Mouse (Mus musculus): Measurements from ENCODE around the gene Ddx50. TPM values are rescaled to one million over a fixed set of nuclear protein-coding genes. Genes with fewer than 3 reads are reported as not detected.
"Not testable (repeated sequence)": the region's sequence is repeated elsewhere in the genome, so short reads cannot be mapped to it uniquely, and the experiment has no call there.

Ddx50 gene
- total RNA-seq, 2 experiments from 2014 or later = 69.5 to 75.6 TPM

GRCm38 (mm10) chr10:62601053-62601791 lies 49.8 kb downstream of the Ddx50 start:
- DNase-seq = no peak

DNA sequence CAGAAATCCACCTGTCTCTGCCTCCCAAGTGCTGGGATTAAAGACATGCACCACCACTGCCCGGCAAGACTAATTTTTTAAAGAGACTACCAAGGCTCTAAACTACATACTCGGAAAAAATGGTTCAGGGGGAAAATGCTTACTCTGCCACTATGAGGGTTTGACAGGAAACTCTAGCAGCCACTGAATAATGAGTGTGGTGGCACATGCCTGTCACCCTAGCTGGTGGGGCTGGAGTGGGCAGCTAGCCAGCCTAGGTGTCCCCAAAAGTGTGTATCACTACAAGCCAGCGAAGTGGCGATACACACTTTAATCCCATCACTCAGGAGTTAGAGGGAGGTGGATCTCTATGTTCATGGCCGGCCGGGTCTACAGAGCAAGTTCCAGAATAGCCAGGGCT lies 51.0 kb downstream of the Ddx50 start:
- no peak for DNase-seq

GRCm38 (mm10) chr10:62599311-62599710 lies 51.7 kb downstream of the Ddx50 start:
- not testable (repeated sequence) for DNase-seq

DNA sequence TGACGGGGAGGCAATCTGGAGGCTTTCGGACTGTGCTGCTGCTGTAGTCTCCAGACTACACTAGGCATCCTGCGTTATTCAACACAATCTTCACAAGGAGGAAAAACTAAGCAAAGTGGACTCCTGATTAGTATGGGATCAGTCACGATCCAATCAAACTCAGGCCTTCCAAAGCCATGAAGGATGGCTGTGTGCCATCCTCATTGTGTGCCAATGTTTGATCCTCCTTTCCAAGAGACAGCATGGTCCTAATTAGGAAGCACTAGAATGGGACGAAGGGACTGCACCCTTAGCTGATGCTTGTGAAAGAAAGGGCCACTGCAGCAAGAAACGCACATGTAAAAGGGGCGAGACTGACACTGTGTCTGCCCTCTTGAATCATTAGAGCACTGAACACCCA lies 58.5 kb downstream of the Ddx50 start:
- no peak for DNase-seq

DNA sequence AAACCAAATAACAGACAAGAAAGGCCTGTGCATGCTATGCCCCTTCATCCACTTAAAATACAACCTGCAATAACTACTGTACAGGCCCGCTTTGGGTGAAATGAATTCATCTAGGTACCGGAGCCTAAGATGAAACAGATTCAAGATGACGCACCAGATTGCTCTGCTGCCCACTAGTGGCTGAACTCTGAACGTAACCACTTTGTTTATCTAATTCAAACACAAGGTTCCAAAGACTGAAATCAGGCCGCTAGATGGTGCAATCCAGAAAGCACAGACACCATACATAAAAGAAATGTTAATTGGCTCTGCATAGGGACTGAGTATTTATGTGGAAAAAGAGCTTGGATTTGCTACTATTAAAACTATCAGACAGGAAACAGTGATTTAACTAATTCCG lies 60.8 kb downstream of the Ddx50 start:
- DNase-seq = peak; percentile 79

DNA sequence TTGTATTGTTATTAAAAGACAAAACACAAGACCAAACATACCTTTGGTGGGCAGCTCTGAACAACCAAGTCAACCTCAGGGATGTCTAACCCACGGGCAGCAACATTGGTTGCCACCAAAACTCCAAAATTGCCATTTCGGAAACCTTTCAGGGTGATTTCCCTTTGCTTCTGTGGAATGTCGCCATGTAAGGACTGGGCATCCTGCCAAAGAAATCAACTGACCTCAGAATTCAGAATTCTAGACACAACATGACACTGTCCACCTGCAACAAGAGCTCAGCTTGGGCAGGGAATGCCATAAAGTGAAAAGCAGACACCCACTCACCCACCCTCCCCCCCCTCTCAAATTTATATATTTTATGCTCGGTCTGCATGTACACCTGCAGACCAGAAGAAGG lies 62.4 kb downstream of the Ddx50 start:
- no peak for DNase-seq

DNA sequence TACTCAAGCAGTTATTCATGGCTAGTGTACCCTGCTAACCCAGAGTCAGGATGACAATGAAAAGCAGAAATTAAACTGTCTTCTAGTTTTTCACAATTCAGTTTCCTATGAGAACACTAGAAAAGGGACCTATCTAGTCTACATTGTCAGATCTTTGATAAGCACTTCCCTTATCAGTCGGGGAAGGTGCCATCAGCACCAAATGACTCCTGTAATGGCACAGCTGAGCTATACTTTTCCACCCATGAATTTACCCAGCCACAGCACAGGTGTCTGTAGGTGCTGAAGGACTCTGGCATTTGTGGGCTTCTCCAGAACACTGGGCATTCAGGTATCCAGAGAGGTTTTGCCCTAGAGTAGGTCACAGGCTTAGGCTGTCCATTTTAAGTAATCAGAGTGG lies 67.8 kb downstream of the Ddx50 start:
- DNase-seq = no peak

- no peak for DNase-seq
Measured at GRCm38 (mm10) chr10:62582701-62583100, 68.3 kb downstream of the Ddx50 start.

DNA sequence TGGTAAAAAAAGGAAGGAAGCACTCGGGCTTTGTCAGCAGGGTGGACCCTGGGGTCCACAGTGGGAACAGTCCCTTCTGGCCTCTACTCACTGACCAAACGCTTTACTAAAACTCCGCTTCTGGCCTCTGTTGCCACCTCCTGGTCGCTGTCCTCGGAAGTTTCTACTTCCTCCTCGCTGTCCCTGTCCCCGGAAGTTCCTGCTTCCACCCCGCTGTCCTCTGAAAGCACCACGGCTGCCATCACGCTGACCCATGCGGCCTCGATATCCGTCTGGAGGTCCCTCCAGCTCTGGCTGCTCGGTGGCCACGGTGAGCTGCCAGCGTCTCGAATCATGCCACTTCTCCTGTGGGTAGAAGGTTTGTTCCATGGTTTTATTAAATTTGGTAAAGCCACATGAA lies 68.8 kb downstream of the Ddx50 start:
- DNase-seq = no peak

- DNase-seq = not testable (repeated sequence)
Measured at GRCm38 (mm10) chr10:62579129-62579528, 71.9 kb downstream of the Ddx50 start.

DNA sequence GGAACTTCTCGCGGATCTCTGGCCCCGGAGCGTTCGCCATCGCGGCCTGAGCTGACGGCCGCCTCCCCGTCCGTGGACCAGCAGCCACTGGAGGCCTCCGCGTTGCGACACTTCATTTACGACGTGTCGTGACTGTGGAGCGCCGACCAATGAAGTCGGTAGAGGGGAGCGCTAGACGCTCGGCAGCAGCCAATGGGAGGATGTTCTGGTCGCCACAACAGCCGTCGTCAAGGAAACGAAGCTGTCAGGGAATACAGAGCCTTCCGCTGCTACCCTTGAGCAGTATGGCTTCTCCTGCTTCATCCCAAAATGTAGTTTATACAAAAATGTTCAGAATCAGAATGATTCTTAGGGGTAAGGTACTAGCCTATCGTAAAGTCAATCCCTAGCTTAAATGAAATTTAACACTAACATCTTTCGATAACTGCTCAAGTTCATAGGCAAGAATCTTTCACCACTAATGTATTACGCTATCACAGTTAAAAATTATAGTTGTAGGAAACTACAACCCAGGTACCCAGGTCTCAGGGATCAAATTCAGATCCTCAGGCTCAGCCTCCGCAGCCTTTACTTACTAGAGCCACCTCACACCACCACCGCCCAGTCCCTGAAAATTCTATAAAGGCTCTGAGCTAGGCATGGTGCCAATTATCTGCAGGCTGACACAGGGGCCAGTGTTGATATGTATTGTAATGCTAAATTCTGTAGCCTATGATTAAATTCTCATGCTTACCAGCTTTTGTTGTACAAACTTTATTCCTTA lies 72.5 kb downstream of the Ddx50 start, which contains the start of gene Kif1bp:
Gene Kif1bp (minus strand): TSS at position 120 of the 763 bp plus-strand sequence.
- peak; percentile 93 for DNase-seq

GRCm38 (mm10) chr10:62577673-62578337 lies 73.2 kb downstream of the Ddx50 start:
- DNase-seq = no peak

DNA sequence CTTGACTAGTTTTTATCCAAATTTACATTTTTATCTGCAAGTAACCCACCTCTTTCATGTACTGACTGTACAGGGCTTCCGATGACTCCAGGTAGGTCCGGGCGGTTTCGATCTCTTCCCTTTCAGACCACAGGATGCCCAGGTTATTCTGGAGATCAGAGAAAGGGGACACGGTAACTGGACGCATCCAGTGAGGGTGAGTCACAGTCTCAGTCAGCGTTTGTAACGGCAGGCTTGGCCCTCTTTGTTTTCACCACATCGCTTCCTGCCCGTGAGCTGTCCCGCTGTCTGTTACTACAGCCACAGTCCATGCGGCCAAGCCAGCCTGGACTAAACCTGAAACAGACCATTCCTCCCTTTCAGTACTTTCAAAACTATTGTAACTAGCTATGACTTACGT lies 76.0 kb downstream of the Ddx50 start:
- DNase-seq = no peak

GRCm38 (mm10) chr10:62570126-62570871 lies 80.7 kb downstream of the Ddx50 start:
- no peak for DNase-seq

DNA sequence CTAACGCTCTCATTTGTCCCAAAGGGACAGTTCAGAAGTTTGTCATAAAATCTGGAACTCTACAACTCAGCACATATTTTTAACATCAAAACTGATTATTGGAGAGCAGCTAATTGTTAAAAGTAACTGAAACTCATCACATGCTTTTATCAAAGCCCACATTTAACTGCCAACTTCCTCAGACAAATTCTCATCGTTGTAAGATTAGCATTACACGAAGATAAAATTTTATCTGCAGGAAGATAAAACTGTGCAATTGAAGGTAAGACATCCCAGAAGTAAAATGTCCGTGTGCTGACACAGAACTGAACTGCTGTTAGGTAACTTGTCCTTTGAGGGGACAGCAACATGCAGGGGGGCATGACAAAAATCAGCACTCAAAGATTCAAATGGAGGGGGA lies 82.2 kb downstream of the Ddx50 start:
- DNase-seq = no peak

Small RNA genes within 50 kb of the gene (microRNA-seq; reads per million reads assigned to microRNA genes)
- 0 reads per million in 2 experiments for gene Mir7215

Other genes starting within 250 kb of the Ddx50 start
- under 1 TPM; 0.12 to 0.45 TPM for gene Hkdc1, start 228.7 kb downstream of the Ddx50 start, total RNA-seq (2021)
- under 1 TPM in 1 of 2 experiments, not detected in 1; 0.16 TPM for gene 4930507D05Rik, start 201.7 kb downstream of the Ddx50 start, total RNA-seq (2021)
- 10 to 100 TPM; 16.7 to 23.9 TPM for gene Supv3l1, start 201.5 kb downstream of the Ddx50 start, total RNA-seq (2021)
- gene Vps26a, start 164.4 kb downstream of the Ddx50 start, total RNA-seq (2021) = 10 to 100 TPM; 29.1 to 30.1 TPM
- 10 to 100 TPM; 11.2 to 17.2 TPM for gene Srgn, start 123.8 kb downstream of the Ddx50 start, total RNA-seq (2021)
- 10 to 100 TPM; 20.9 to 23.5 TPM for gene Kif1bp, start 72.8 kb downstream of the Ddx50 start, total RNA-seq (2021)
- 10 to 100 TPM; 32.1 to 37.8 TPM for gene Ddx21, start 48.9 kb downstream of the Ddx50 start, total RNA-seq (2021)
- under 1 TPM; 0.49 to 0.68 TPM for gene Stox1, start 74.9 kb upstream of the Ddx50 start, total RNA-seq (2021)
- 10 to 100 TPM; 38.6 to 52.3 TPM for gene Ccar1, start 141.1 kb upstream of the Ddx50 start, total RNA-seq (2021)